Mouse (Mus musculus): Measurements from ENCODE around the gene Boll.

The Boll gene

GRCm38 (mm10) chr1:55205808-55206327 lies 157.4 kb downstream of the Boll start:
- no peak for DNase-seq (ENCODE audit: low spot score)

GRCm38 (mm10) chr1:55201850-55202752 lies 161.2 kb downstream of the Boll start:
- DNase-seq (ENCODE audit: low spot score) = no peak

- no peak for DNase-seq (ENCODE audit: low spot score)
Measured at GRCm38 (mm10) chr1:55198719-55199118, 164.6 kb downstream of the Boll start.
